9 mouse cellular contexts compared by ENCODE assay signal in the genomic region with DNA sequence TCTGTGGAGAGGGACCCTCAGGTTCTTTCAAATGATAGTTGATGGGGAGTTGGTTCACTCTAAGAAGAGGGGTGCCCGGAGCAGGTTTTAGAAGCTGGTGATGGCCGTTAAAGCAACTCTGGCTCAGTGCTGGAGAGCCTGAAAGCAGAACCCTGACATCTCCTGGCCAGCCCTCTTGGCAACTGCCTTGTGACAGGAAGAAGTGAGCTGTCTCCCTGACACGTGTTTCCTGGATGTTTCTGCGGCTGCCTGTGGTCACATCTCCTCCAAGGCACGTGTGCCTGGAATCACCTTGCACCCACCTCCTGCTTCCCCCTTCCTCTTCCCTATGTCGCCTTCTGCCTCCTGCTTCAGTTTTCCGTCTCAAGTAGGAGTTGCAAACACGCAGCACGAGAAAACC. TPM values are rescaled to one million over a fixed set of nuclear protein-coding genes. Genes with fewer than 3 reads are reported as not detected.
A peak's percentile ranks its signal among the peaks of the same experiment; 100 is the strongest.
DNase-seq lines count a peak whose midpoint lies in the region; ATAC-seq and TF ChIP-seq lines count a peak whose summit lies in the region.
"Had no signal": no experiment of that assay in that cellular context is flagged by ENCODE, and none has a peak within 500 bp of the region (broad histone marks: within the 10 kb centered on the region; RNA-seq: fewer than 3 reads in every experiment).

No protein-coding gene starts in this region.

- DNase-seq in layer of hippocampus, adult 11-12 months (ENCODE audit: low spot score): peak; percentile 37
- no peak for DNase-seq in layer of hippocampus, adult 2 months (ENCODE audit: low spot score in 2 of 2)
- DNase-seq in heart, postnatal 10 days: peak; percentile 42 to 43
- DNase-seq in lung, adult 18-20 months: peak; percentile 45 to 53
- DNase-seq in thymus, postnatal 36 days: peak; percentile 8 to 22
- no peak for DNase-seq in right cerebral cortex, adult 18-20 months
- DNase-seq: cerebellum, postnatal 25 days had no signal

- intact Hi-C loops in heart, postnatal 10 days (cut with DNase I): no loop called here

- H3K27ac ChIP-seq in layer of hippocampus, adult 2 months: no peak overlapping the region

- no peak for TF ChIP-seq CTCF in layer of hippocampus, adult 2 months (conservative IDR thresholded peaks at IDR 0.05)

- ATAC-seq in frontal cortex, adult (ENCODE audit: low TSS enrichment): no peak

- no peak overlapping the region for H3K4me3 ChIP-seq in layer of hippocampus, adult 2 months

RNA-seq across cellular contexts. Expression of gene Vps39, which starts 4.8 kb away (rescaled TPM):
- 10 to 100 TPM; 69.0 to 80.5 TPM for total RNA-seq in layer of hippocampus, adult 2 months (2021)
- 10 to 100 TPM; 30.6 to 35.1 TPM for total RNA-seq in heart, postnatal 10 days (2021)

RNA-seq across cellular contexts. Expression of gene Pla2g4f, which starts 34.2 kb away (rescaled TPM):
- total RNA-seq in layer of hippocampus, adult 2 months (2021): not detected
- total RNA-seq in heart, postnatal 10 days (2021): not detected
- total RNA-seq: monocyte, adult 5-6 weeks had no signal

RNA-seq across cellular contexts. Expression of gene Ganc, which starts 55.6 kb away (rescaled TPM):
- total RNA-seq in layer of hippocampus, adult 2 months (2021): 10 to 100 TPM; 12.6 to 14.8 TPM
- 10 to 100 TPM; 20.6 to 22.0 TPM for total RNA-seq in heart, postnatal 10 days (2021)

RNA-seq across cellular contexts. Expression of gene Tmem87a, which starts 55.8 kb away (rescaled TPM):
- total RNA-seq in layer of hippocampus, adult 2 months (2021): 10 to 100 TPM; 41.0 to 43.4 TPM
- total RNA-seq in heart, postnatal 10 days (2021): 10 to 100 TPM; 21.0 to 23.8 TPM

RNA-seq across cellular contexts. Expression of gene Pla2g4d, which starts 59.1 kb away (rescaled TPM):
- not detected for total RNA-seq in layer of hippocampus, adult 2 months (2021)
- not detected for total RNA-seq in heart, postnatal 10 days (2021)
- total RNA-seq: monocyte, adult 5-6 weeks had no signal

Comparison
In these comparisons a context has a peak if more than half of its experiments do, and no peak if none do; other contexts are left out.
1. DNase-seq: peak in layer of hippocampus, adult 11-12 months (single experiment), heart, postnatal 10 days (2 of 2), lung, adult 18-20 months (2 of 2) and thymus, postnatal 36 days (2 of 2); none in layer of hippocampus, adult 2 months (0 of 2) and right cerebral cortex, adult 18-20 months (single experiment).